In genomic region chr15:100040541-100041266, GRCm38 (mm10) we compare ENCODE assay signal across 7 mouse cellular contexts. TPM values are rescaled to one million over a fixed set of nuclear protein-coding genes. Genes with fewer than 3 reads are reported as not detected.
DNase-seq lines count a peak whose midpoint lies in the region; ATAC-seq and TF ChIP-seq lines count a peak whose summit lies in the region.

No protein-coding gene starts in this region.

- no peaks in the 10 kb centered on the region for H3K36me3 ChIP-seq in neural tube, embryonic 11.5 days (ENCODE audit: control insufficient read depth, insufficient read depth, low read length)
- H3K36me3 ChIP-seq in heart, embryonic 13.5 days = no peaks in the 10 kb centered on the region
- H3K36me3 ChIP-seq in liver, embryonic 14.5 days (replicated peaks; ENCODE audit: control insufficient read depth, insufficient read depth, low read depth) = no peaks in the 10 kb centered on the region
- H3K36me3 ChIP-seq in stomach, embryonic 16.5 days (ENCODE audit: control insufficient read depth, insufficient read depth, low read length) = no peaks in the 10 kb centered on the region

- DNase-seq in neural tube, embryonic 11.5 days (ENCODE audit: low spot score) = peak; percentile 20
- no peak for DNase-seq in neural tube, embryonic 10.5 days (ENCODE audit: extremely low spot score, low spot score)
- peak; percentile 38 to 44 for DNase-seq in cerebellum, postnatal 36 days
- no peak for DNase-seq in liver, embryonic 14.5 days (ENCODE audit: low read depth in 3 of 3, low spot score in 3 of 3)
- no peak for DNase-seq in adrenal gland, adult 8-10 months

- peaks cover 20% of the 10 kb centered on the region for H3K4me1 ChIP-seq in neural tube, embryonic 11.5 days (ENCODE audit: control insufficient read depth, insufficient read depth, low read length)
- H3K4me1 ChIP-seq in heart, embryonic 13.5 days = peaks cover 40% of the 10 kb centered on the region
- peaks cover 12 to 24% of the 10 kb centered on the region in 2 experiments for H3K4me1 ChIP-seq in liver, embryonic 14.5 days (replicated peaks; ENCODE audit: control insufficient read depth in 2 of 2, insufficient read depth in 2 of 2, low read length in 1 of 2)
- peaks cover 27% of the 10 kb centered on the region for H3K4me1 ChIP-seq in stomach, embryonic 16.5 days (ENCODE audit: control insufficient read depth, insufficient read depth, low read length)

- no peak for TF ChIP-seq EP300 in liver, embryonic 14.5 days (IDR thresholded peaks at IDR 0.05; ENCODE audit: low read depth)

- H3K27me3 ChIP-seq in neural tube, embryonic 11.5 days (ENCODE audit: control insufficient read depth, insufficient read depth, low read length) = no peaks in the 10 kb centered on the region
- no peaks in the 10 kb centered on the region for H3K27me3 ChIP-seq in heart, embryonic 13.5 days (replicated peaks)
- peaks cover 12% of the 10 kb centered on the region for H3K27me3 ChIP-seq in liver, embryonic 14.5 days (ENCODE audit: control insufficient read depth, insufficient read depth, low read length)
- no peaks in the 10 kb centered on the region for H3K27me3 ChIP-seq in stomach, embryonic 16.5 days (ENCODE audit: control insufficient read depth, insufficient read depth, low read length)

- H3K9ac ChIP-seq in neural tube, embryonic 11.5 days (ENCODE audit: low read length) = peak overlapping the region; percentile 35
- H3K9ac ChIP-seq in heart, embryonic 13.5 days = peak overlapping the region; percentile 71
- H3K9ac ChIP-seq in liver, embryonic 14.5 days (replicated peaks) = no peak overlapping the region
- H3K9ac ChIP-seq in stomach, embryonic 16.5 days (ENCODE audit: low read length) = peak overlapping the region; percentile 13

- H3K4me3 ChIP-seq in neural tube, embryonic 11.5 days (ENCODE audit: low read depth, low read length) = peak overlapping the region; percentile 90
- peak overlapping the region; percentile 94 for H3K4me3 ChIP-seq in heart, embryonic 13.5 days
- H3K4me3 ChIP-seq in liver, embryonic 14.5 days (ENCODE audit: insufficient read depth in 1 of 2, low read depth in 2 of 2, low read length in 2 of 2) = no peak overlapping the region
- H3K4me3 ChIP-seq in stomach, embryonic 16.5 days (replicated peaks; ENCODE audit: low read length) = peak overlapping the region; percentile 24

- H3K4me2 ChIP-seq in neural tube, embryonic 11.5 days (ENCODE audit: low read depth) = peak overlapping the region; percentile 63
- peak overlapping the region; percentile 87 for H3K4me2 ChIP-seq in heart, embryonic 13.5 days
- peak overlapping the region; percentile 26 for H3K4me2 ChIP-seq in liver, embryonic 14.5 days (ENCODE audit: low read depth)
- H3K4me2 ChIP-seq in stomach, embryonic 16.5 days (ENCODE audit: low read depth, low read length) = peak overlapping the region; percentile 63

- no peaks in the 10 kb centered on the region for H3K9me3 ChIP-seq in neural tube, embryonic 11.5 days (ENCODE audit: control insufficient read depth, low read length)
- H3K9me3 ChIP-seq in heart, embryonic 13.5 days = no peaks in the 10 kb centered on the region
- H3K9me3 ChIP-seq in liver, embryonic 14.5 days (ENCODE audit: control insufficient read depth, low read length) = no peaks in the 10 kb centered on the region
- no peaks in the 10 kb centered on the region for H3K9me3 ChIP-seq in stomach, embryonic 16.5 days (replicated peaks; ENCODE audit: control insufficient read depth, low read length)

- peak overlapping the region; percentile 50 for H3K27ac ChIP-seq in neural tube, embryonic 11.5 days (ENCODE audit: low read depth, low read length)
- H3K27ac ChIP-seq in heart, embryonic 13.5 days (replicated peaks) = peak overlapping the region; percentile 25; the same call in 1 of the 2 replicates
- no peak overlapping the region for H3K27ac ChIP-seq in liver, embryonic 14.5 days
- peak overlapping the region; percentile 56 for H3K27ac ChIP-seq in stomach, embryonic 16.5 days (ENCODE audit: low read length)

- WGBS in neural tube, embryonic 11.5 days = 40% methylated on average over 14 of the region's 14 CpGs
- 26% methylated on average over 14 of the region's 14 CpGs for WGBS in heart, embryonic 13.5 days
- WGBS in liver, embryonic 14.5 days (ENCODE audit: insufficient replicate concordance) = 18% methylated on average over 14 of the region's 14 CpGs
- 31% methylated on average over 14 of the region's 14 CpGs for WGBS in stomach, embryonic 16.5 days

- ATAC-seq in neural tube, embryonic 11.5 days (ENCODE audit: insufficient read depth, low FRiP score, low TSS enrichment) = no peak
- ATAC-seq in heart, embryonic 13.5 days (ENCODE audit: extremely low read depth, insufficient number of reproducible peaks, low FRiP score, low TSS enrichment) = no peak
- ATAC-seq in liver, embryonic 14.5 days (ENCODE audit: insufficient read depth) = no peak
- no peak for ATAC-seq in stomach, embryonic 16.5 days (ENCODE audit: insufficient read depth, low FRiP score)

- no peak for TF ChIP-seq CTCF in liver, embryonic 14.5 days (IDR thresholded peaks at IDR 0.05; ENCODE audit: low read depth)

RNA-seq across cellular contexts. Expression of gene Dip2b, which starts 2.2 kb away (rescaled TPM):
- 27.9 and 28.4 TPM in 2 replicates for polyA plus RNA-seq in neural tube, embryonic 11.5 days (2014; fragmentation: Nextera tagmentation; extraction: Ambion mirVana)
- polyA plus RNA-seq in heart, embryonic 13.5 days (2015; fragmentation: Nextera tagmentation; extraction: Ambion mirVana) = 10.6 and 11.3 TPM in 2 replicates
- polyA plus RNA-seq in liver, embryonic 14.5 days (2012; rRNA removed) = 1.7 and 2.0 TPM in 2 replicates
- 2.5 and 2.8 TPM in 2 replicates for polyA plus RNA-seq in liver, embryonic 14.5 days (2014; fragmentation: Nextera tagmentation; extraction: Ambion mirVana)
- 9.7 and 10.4 TPM in 2 replicates for polyA plus RNA-seq in stomach, embryonic 16.5 days (2015; fragmentation: Nextera tagmentation; extraction: Ambion mirVana)
- 10 to 100 TPM; 16.5 to 22.5 (median 20.2) TPM for total RNA-seq in adrenal gland, adult 8-10 months (2022)

Comparison
In these comparisons a context has a peak if more than half of its experiments do, and no peak if none do; other contexts are left out.
1. DNase-seq: peak in neural tube, embryonic 11.5 days (single experiment) and cerebellum, postnatal 36 days (2 of 2); none in neural tube, embryonic 10.5 days (single experiment), liver, embryonic 14.5 days (0 of 3) and adrenal gland, adult 8-10 months (single experiment).
2. H3K4me2 ChIP-seq: peak in every context shown above with its lines; median percentile 87 in heart, embryonic 13.5 days; 63 in neural tube, embryonic 11.5 days; 63 in stomach, embryonic 16.5 days; 26 in liver, embryonic 14.5 days.
3. H3K4me3 ChIP-seq: peak in neural tube, embryonic 11.5 days (single experiment), heart, embryonic 13.5 days (single experiment) and stomach, embryonic 16.5 days (single experiment); none in liver, embryonic 14.5 days (0 of 2).